Mouse (Mus musculus) spleen, adult 2 months (tissue): ENCODE measurements around the gene Pld4. TPM values are rescaled to one million over a fixed set of nuclear protein-coding genes. Genes with fewer than 3 reads are reported as not detected.

ENCODE experiments used
- DNase-seq, 2 experiments: peaks; one replicate each; pipeline versions ENCODE4 v3.0.0 to v3.0.0-alpha.2; 2012 to 2021; ENCODE audit warnings: low spot score in 2 of 2, low read depth in 1 of 2
- H3K27ac ChIP-seq: fragments of 200-500 bp; 2 replicates; pipeline ENCODE4 v1.5.1; 2012; ENCODE audit warnings: low read length, inconsistent platforms; ENCODE audit not compliant: insufficient read depth
- H3K27me3 ChIP-seq: fragments of 200-500 bp; 2 replicates; pipeline ENCODE4 v1.6.1; 2012; ENCODE audit warnings: mild to moderate bottlenecking, moderate library complexity, low read length, inconsistent platforms; ENCODE audit not compliant: control insufficient read depth, insufficient read depth
- H3K36me3 ChIP-seq: fragments of 200-500 bp; 2 replicates; pipeline ENCODE4 v1.6.1; 2012; ENCODE audit warnings: mild to moderate bottlenecking, low read length, inconsistent platforms; ENCODE audit not compliant: control insufficient read depth, insufficient read depth
- H3K4me1 ChIP-seq: fragments of 200-500 bp; 2 replicates; pipeline ENCODE4 v1.6.1; 2011; ENCODE audit warnings: inconsistent platforms; ENCODE audit not compliant: control insufficient read depth, insufficient read depth, insufficient read length
- H3K4me3 ChIP-seq: fragments of 200-500 bp; 2 replicates; pipeline ENCODE4 v1.5.1; 2011; ENCODE audit warnings: mild to moderate bottlenecking, inconsistent platforms; ENCODE audit not compliant: insufficient read depth, insufficient read length; ENCODE audit errors: extremely low read depth
- CTCF ChIP-seq: fragments of 200-500 bp; IDR thresholded peaks from 2 replicates; pipeline ENCODE4 v1.5.1; 2011; ENCODE audit warnings: mild to moderate bottlenecking, inconsistent platforms; ENCODE audit not compliant: insufficient read depth, insufficient read length, insufficient replicate concordance; ENCODE audit errors: extremely low read depth
- POLR2A ChIP-seq: fragments of 200-500 bp; IDR thresholded peaks from 2 replicates; pipeline ENCODE4 v1.6.1; 2011; ENCODE audit warnings: low read depth, low read length, inconsistent platforms
- WGBS: fragments of 180-500 bp; shearing (Covaris S2); methylation state at CpG from one replicate; pipeline ENCODE4 v1.1.7; 2018; 5-methylcytosine and 5-hydroxymethylcytosine counted together
- polyA plus RNA-seq: library from polyadenylated mRNA; depleted of rRNA; stranded (reverse); fragments of >200 nt; gene quantifications from 2 replicates; pipeline ENCODE4 v1.2.3, GENCODE M21; 2012

The Pld4 gene
- polyA plus RNA-seq, 1 experiment = 332 TPM

- DNase-seq = no peak
- H3K36me3 ChIP-seq = no peaks in the 10 kb centered on the region
- peaks cover 4% of the 10 kb centered on the region; the same call in 1 of the 2 replicates for H3K4me1 ChIP-seq
- no peaks in the 10 kb centered on the region for H3K27me3 ChIP-seq
- no peak overlapping the region for H3K4me3 ChIP-seq
- 91% methylated on average over 14 of the region's 14 CpGs for WGBS
- TF ChIP-seq CTCF = no peak
- TF ChIP-seq POLR2A = no peak
- no peak overlapping the region for H3K27ac ChIP-seq
Measured at GRCm38 (mm10) chr12:112737761-112738160, 22.7 kb upstream of the Pld4 start.

- H3K36me3 ChIP-seq = no peaks in the 10 kb centered on the region
- no peak overlapping the region for H3K27ac ChIP-seq
- no peaks in the 10 kb centered on the region for H3K27me3 ChIP-seq
- no peak overlapping the region for H3K4me3 ChIP-seq
- no peak for DNase-seq
- TF ChIP-seq POLR2A (no peak), CTCF (no peak)
- WGBS = 94% methylated on average over 31 of the region's 31 CpGs
- peaks cover 5% of the 10 kb centered on the region; the same call in 1 of the 2 replicates for H3K4me1 ChIP-seq
Measured at GRCm38 (mm10) chr12:112738281-112739022, 22.0 kb upstream of the Pld4 start.

- DNase-seq = no peak
- peaks cover 5% of the 10 kb centered on the region; the same call in 1 of the 2 replicates for H3K4me1 ChIP-seq
- 95% methylated on average over 24 of the region's 24 CpGs for WGBS
- H3K27ac ChIP-seq = no peak overlapping the region
- TF ChIP-seq POLR2A (no peak), CTCF (no peak)
- H3K27me3 ChIP-seq = no peaks in the 10 kb centered on the region
- H3K36me3 ChIP-seq = no peaks in the 10 kb centered on the region
- no peak overlapping the region for H3K4me3 ChIP-seq
Measured at GRCm38 (mm10) chr12:112739023-112739568, 21.4 kb upstream of the Pld4 start.

- peaks cover 5% of the 10 kb centered on the region; the same call in 1 of the 2 replicates for H3K4me1 ChIP-seq
- DNase-seq = no peak
- no peak for TF ChIP-seq CTCF
- TF ChIP-seq POLR2A = no peak
- 41% methylated on average over 6 of the region's 6 CpGs for WGBS
- H3K27me3 ChIP-seq = no peaks in the 10 kb centered on the region
- H3K36me3 ChIP-seq = no peaks in the 10 kb centered on the region
- no peak overlapping the region for H3K4me3 ChIP-seq
- H3K27ac ChIP-seq = no peak overlapping the region
Measured at GRCm38 (mm10) chr12:112742768-112743167, 17.7 kb upstream of the Pld4 start.

GRCm38 (mm10) chr12:112743168-112743975 is 17.1 kb upstream of the Pld4 start:
- Histone ChIP-seq H3K4me3 (no peak overlapping the region), H3K27ac (no peak overlapping the region), H3K36me3 (no peaks in the 10 kb centered on the region), H3K4me1 (peaks cover 5% of the 10 kb centered on the region; the same call in 1 of the 2 replicates), H3K27me3 (no peaks in the 10 kb centered on the region)
- TF ChIP-seq POLR2A (no peak), CTCF (peak; percentile 83; the same call in 1 of the 2 replicates)
- 32% methylated on average over 25 of the region's 25 CpGs for WGBS
- DNase-seq = peak; percentile 58 to 76

- Histone ChIP-seq H3K27me3 (no peaks in the 10 kb centered on the region), H3K4me1 (peaks cover 5% of the 10 kb centered on the region; the same call in 1 of the 2 replicates), H3K4me3 (no peak overlapping the region), H3K27ac (no peak overlapping the region), H3K36me3 (no peaks in the 10 kb centered on the region)
- DNase-seq = no peak
- 80% methylated on average over 10 of the region's 11 CpGs for WGBS
- TF ChIP-seq CTCF = no peak
- no peak for TF ChIP-seq POLR2A
Measured at GRCm38 (mm10) chr12:112744211-112744610, 16.2 kb upstream of the Pld4 start.
